Mouse (Mus musculus) c-Kit-negative CD71-positive TER-119-positive erythroid progenitor cells, embryonic 14.5 days (primary cell): ENCODE measurements around the gene Mrpl51.

Experiments
- DNase-seq: peaks from one replicate; pipeline ENCODE4 v3.0.0-alpha.2; 2013; ENCODE audit warnings: low read depth, low spot score

Mrpl51 gene

GRCm38 (mm10) chr6:125192016-125192714 lies 564 bp downstream of the Mrpl51 start:
- peak; percentile 89 for DNase-seq

DNA sequence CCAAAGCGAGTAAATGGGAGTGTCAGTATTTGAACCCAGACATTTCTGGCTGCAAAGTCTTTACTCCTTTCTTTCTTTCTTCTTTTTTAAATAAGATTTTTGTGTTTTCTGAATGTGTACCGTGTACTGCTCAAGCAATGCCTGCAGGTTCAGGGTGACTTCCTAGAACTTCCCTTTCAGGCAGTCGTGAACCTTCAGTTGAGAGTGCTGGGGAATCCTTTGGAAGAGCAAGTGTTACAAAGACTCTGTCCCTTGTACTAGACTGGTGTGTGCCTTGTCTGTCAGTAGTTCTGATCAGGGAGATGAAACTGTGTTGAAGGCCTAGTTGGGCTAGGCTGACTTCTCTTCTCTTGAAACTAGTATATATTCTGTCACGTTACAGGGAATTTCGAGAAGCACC lies 1.2 kb downstream of the Mrpl51 start:
- peak; percentile 27 for DNase-seq

DNA sequence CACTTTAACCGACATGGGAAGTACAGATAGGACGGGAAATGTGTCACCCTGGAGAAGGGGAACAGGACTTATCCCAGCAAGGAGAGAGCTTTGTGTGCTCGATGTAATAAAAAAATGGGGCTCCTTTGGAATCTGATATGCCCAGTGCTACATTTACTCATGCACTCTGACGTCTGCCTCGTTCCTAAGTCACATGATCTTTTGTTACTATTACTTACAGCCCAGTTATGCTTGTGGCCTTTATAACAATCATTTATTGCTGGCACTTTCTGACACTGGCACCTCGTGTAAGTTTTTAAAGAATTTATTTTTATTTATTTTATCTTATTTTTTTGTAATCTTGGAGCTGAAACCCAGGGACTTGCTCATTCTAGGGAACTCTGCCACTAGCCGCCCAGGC lies 1.8 kb downstream of the Mrpl51 start:
- DNase-seq, result no peak

DNA sequence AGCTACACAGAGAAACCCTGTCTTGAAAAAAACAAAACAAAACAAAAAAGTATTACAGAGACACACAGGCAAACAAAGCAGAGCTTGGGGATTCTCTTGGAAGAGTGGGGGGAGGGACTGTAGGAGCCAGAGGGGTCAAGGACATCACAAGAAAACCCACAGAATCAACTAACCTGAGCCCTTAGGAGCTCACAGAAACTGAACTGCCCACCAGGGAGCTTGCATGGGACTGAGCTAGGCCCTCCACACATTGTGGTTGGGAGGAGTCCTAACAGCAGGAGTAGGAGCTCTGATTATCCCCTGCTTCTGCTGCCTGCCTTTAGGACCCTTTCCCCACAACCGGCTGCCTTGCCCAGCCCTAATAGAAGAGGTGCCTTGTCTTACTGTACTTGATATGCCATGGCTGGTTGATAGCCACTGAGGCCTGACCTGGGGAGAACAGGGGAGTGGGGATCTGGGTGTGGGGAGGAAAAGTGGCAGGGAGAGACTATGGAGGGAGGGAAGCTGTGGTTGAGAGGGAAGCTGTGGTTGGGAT lies 4.0 kb downstream of the Mrpl51 start:
- no peak for DNase-seq

DNA sequence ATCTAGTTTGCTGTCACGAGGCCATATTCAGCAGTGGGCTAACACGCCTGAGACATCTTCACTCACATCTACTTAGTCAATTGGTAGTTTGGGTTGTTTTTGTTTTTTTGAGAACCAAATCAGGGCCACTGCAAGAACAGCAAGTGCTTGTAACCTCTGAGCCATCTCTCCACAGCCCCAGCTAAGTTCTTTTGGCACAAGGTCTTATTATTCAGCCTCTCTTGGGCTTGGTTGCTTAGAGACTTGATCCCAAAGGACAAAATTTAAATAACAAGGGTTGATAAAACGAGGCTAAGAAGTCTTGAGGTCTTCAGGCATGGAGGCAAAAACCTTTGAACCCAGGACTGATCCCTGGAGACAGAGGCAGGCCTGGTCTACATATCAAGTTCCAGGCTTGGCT lies 4.7 kb downstream of the Mrpl51 start:
- DNase-seq, result no peak

GRCm38 (mm10) chr6:125197166-125197565 lies 5.6 kb downstream of the Mrpl51 start:
- DNase-seq, result no peak

GRCm38 (mm10) chr6:125210436-125210835 lies 18.8 kb downstream of the Mrpl51 start:
- no peak for DNase-seq

- no peak for DNase-seq
Observed at GRCm38 (mm10) chr6:125212621-125213020, 21.0 kb downstream of the Mrpl51 start.

- DNase-seq, result no peak
Observed at GRCm38 (mm10) chr6:125213129-125213528, 21.5 kb downstream of the Mrpl51 start.

GRCm38 (mm10) chr6:125213715-125214114 lies 22.1 kb downstream of the Mrpl51 start:
- DNase-seq, result no peak

DNA sequence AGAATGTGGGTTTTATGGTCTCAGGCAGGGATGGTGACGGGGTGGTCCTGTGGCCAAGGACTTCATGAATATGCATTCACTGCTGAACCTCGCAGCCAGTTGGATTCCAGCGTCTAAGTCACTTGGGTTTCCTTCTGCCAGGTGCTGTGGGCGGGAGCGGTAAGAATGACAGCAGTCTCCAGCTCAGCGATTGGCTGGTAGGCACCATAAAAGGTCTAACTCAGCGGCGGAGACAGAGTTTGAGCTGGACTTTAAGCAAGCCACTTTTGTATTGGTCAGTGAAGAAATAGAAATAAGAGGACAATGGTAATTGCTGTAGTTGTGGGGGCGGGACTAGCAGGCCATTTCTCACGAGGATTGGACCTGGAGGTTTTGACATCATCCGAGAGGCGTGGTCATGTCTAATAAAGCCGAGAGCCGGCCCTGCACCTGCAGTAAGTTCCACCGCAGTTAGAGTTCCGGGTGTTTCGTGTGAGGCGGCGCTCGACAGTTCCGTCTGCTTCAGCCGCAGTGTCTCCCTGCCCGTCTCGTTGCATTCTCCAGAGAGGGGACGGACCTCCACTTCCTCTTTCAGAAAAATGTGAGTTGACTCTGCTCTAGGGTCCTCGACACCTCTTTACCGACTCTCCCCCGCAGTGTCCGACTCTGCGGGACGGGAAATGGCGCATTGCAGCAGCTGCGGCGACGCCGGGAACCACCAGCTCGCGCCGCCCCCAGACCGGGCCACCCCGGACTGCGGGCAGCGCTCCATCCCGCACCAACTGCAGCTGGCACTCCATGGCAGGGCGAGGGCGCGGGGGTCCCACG lies 23.8 kb downstream of the Mrpl51 start, which contains the start of gene Vamp1:
TSS of gene Vamp1 (plus strand) at position 404 of the 807 bp plus-strand sequence.
- peak; percentile 89 for DNase-seq

DNA sequence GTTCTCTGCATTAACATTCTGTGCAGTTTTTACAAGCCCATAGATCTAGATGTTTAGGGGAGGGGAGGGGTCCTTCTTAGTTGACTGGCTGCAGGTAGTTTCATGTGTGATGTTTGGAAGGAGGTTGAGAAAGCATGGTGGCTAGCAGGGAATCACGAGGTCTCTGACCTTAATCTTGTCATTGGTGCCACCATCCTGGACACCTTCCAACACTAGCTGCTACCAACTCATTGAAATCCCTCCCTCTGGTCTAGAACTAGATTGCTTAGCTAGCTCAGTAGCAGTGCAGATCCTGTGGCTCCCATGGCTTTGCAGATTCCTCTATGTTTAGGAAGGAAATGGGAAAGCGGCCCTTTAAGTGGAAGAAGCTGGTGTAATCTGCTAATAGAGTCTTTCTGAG lies 25.3 kb downstream of the Mrpl51 start:
- DNase-seq, result no peak

DNA sequence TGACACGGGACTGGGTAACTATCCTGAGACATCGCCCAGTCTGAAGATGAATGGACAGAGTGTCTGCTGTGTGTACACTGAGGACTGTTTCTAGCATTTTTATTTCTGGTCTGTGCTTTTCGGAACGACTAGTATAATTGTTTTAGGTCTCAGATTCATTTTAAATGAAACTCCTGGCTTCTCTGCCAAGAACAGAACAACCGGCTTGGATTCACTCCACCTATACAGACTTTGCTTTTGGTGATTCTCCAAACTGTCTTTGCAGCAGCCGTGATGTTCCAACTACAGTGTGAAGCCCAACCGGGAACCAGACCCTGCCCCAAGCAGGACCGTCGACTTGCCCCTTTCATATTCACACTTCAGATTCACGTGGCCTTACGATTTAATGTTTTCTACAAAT lies 26.3 kb downstream of the Mrpl51 start:
- no peak for DNase-seq

GRCm38 (mm10) chr6:125218963-125219362 lies 27.4 kb downstream of the Mrpl51 start:
- DNase-seq, result peak; percentile 49

DNA sequence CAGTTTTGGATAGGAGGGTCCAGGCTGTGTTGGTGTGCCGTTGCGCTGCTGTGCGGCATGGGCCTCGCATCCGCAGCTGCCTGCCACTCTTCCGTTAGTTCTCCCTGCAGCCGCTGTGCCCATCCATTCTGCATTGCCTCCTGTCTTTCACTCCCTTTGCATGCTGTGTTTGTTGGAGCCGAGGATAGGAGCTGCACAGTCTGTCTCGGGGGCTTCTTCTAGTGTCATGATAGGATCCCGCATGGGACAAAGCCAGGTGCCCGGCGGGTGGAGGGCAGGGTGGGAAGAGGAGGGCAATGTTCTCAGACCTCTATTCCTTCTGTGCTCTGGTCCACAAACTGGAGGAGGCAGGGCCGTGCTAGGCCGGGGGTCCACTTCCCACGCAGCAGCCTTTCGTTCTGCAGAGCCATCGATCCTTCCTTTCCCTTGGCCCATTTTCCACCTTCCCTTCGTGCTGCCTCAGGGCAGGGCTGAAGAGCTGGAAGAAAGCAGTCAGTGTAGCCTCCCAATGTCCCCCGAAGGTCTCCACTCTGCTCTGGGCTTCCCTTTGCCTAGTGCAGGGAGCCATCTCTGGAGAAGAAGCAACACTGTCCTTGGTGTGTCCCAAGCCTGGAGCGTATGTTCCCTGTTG lies 29.6 kb downstream of the Mrpl51 start:
- DNase-seq, result no peak

DNA sequence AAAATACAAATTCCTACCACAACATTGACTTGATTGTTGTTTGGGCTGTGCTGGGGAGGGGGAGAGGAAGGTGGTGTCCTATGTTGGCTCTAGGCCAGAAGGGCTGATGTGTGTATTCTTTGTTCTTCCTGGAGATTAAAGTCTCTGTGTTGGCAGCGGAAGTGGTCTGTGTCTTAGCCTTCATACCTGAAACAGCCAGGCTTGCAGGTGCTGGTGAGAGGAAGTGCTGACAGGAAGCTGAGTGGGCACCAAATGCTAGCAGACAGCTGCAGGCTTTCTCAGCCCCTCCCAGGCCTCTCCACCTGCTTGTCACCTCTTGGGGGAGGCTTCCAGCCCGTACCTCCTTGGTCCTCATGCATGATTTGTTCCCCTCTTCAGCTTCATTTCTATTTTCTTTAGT lies 30.5 kb downstream of the Mrpl51 start:
- no peak for DNase-seq

GRCm38 (mm10) chr6:125222577-125222976 lies 31.0 kb downstream of the Mrpl51 start:
- DNase-seq, result no peak

- no peak for DNase-seq
Observed at GRCm38 (mm10) chr6:125225518-125226115, 34.0 kb downstream of the Mrpl51 start.

DNA sequence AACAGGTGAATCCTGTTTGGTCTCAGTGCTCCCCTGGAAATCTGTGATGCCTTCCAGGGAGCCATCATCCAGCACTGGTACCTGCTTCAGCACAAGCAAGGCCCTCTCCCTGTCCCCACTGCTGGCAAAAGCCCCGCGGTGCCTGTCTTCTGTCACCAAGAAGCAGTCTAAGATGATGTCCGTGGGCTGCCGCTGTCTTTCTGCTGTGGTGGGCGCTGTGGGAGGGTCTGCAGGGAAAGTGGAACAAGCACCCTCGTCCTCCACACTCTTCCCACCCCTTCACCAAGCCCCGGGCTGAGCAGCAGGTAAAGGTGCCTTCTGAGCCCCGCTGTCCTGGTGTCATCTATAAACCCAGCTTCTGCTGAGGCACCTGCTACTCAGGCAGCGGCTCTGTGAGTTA lies 39.0 kb downstream of the Mrpl51 start:
- DNase-seq, result no peak

GRCm38 (mm10) chr6:125231117-125232044 lies 39.8 kb downstream of the Mrpl51 start, which contains the start of gene Tapbpl:
TSS of gene Tapbpl (minus strand) at chr6:125231860.
- DNase-seq, result peak; percentile 36

GRCm38 (mm10) chr6:125232045-125232437 lies 40.4 kb downstream of the Mrpl51 start:
- no peak for DNase-seq
